Mouse (Mus musculus) cortical plate, adult 2 months (tissue): Measurements from ENCODE around the gene Wnt2b. TPM values are rescaled to one million over a fixed set of nuclear protein-coding genes. Genes with fewer than 3 reads are reported as not detected.

Experiments
- H3K27ac ChIP-seq: fragments of 200-500 bp; 2 replicates; pipeline ENCODE4 v1.5.1; 2012; ENCODE audit warnings: low read length, control low read depth, inconsistent platforms; ENCODE audit not compliant: insufficient read depth
- H3K4me1 ChIP-seq: fragments of 200-500 bp; 2 replicates; pipeline ENCODE4 v1.6.1; 2011; ENCODE audit warnings: low read length; ENCODE audit not compliant: control insufficient read depth, insufficient read depth
- H3K4me3 ChIP-seq: fragments of 200-500 bp; 2 replicates; pipeline ENCODE4 v1.5.1; 2011; ENCODE audit warnings: mild to moderate bottlenecking, low read length, control low read depth; ENCODE audit not compliant: insufficient read depth
- CTCF ChIP-seq: fragments of 200-500 bp; IDR thresholded peaks from 2 replicates; pipeline ENCODE4 v1.5.1; 2011; ENCODE audit warnings: mild to moderate bottlenecking, control low read depth, low read length; ENCODE audit not compliant: insufficient read depth; ENCODE audit errors: extremely low read depth
- POLR2A ChIP-seq: fragments of 200-500 bp; IDR thresholded peaks from 2 replicates; pipeline ENCODE4 v1.6.1; 2011; ENCODE audit warnings: mild to moderate bottlenecking, low read length, control low read depth; ENCODE audit not compliant: insufficient read depth; ENCODE audit errors: extremely low read depth
- polyA plus RNA-seq: library from polyadenylated mRNA; depleted of rRNA; stranded (reverse); fragments of >200 nt; gene quantifications from 2 replicates; pipeline ENCODE4 v1.2.3, GENCODE M21; 2012

The Wnt2b gene
- polyA plus RNA-seq, 1 experiment: 1.0 TPM

GRCm38 (mm10) chr3:104952891-104953670 lies 8.6 kb downstream of the Wnt2b start:
- TF ChIP-seq CTCF (no peak), POLR2A (no peak)

GRCm38 (mm10) chr3:104950926-104951325 lies 10.8 kb downstream of the Wnt2b start:
- H3K4me1 ChIP-seq: no peaks in the 10 kb centered on the region
- TF ChIP-seq CTCF (no peak), POLR2A (no peak)

More at GRCm38 (mm10) chr3:104952891-104953670, 8.6 kb downstream of the Wnt2b start:
- H3K27ac ChIP-seq: no peak overlapping the region
- no peaks in the 10 kb centered on the region for H3K4me1 ChIP-seq
- H3K4me3 ChIP-seq: no peak overlapping the region

GRCm38 (mm10) chr3:104944894-104945293 lies 16.8 kb downstream of the Wnt2b start:
- no peak for TF ChIP-seq CTCF
- TF ChIP-seq POLR2A: no peak
- H3K27ac ChIP-seq: no peak overlapping the region
- no peaks in the 10 kb centered on the region for H3K4me1 ChIP-seq
- H3K4me3 ChIP-seq: no peak overlapping the region

More at GRCm38 (mm10) chr3:104950926-104951325, 10.8 kb downstream of the Wnt2b start:
- H3K27ac ChIP-seq: no peak overlapping the region
- no peak overlapping the region for H3K4me3 ChIP-seq

GRCm38 (mm10) chr3:104943333-104943732 lies 18.4 kb downstream of the Wnt2b start:
- no peak overlapping the region for H3K27ac ChIP-seq
- H3K4me3 ChIP-seq: no peak overlapping the region
- H3K4me1 ChIP-seq: no peaks in the 10 kb centered on the region
- TF ChIP-seq CTCF (no peak), POLR2A (no peak)

GRCm38 (mm10) chr3:104942682-104943081 lies 19.0 kb downstream of the Wnt2b start:
- TF ChIP-seq CTCF (no peak), POLR2A (no peak)
- Histone ChIP-seq H3K4me3 (no peak overlapping the region), H3K27ac (no peak overlapping the region), H3K4me1 (no peaks in the 10 kb centered on the region)

GRCm38 (mm10) chr3:104940691-104941090 lies 21.0 kb downstream of the Wnt2b start:
- Histone ChIP-seq H3K4me3 (no peak overlapping the region), H3K27ac (no peak overlapping the region), H3K4me1 (no peaks in the 10 kb centered on the region)
- TF ChIP-seq POLR2A: no peak
- TF ChIP-seq CTCF: no peak

- TF ChIP-seq CTCF (no peak), POLR2A (no peak)
These were observed 23.4 kb downstream of the Wnt2b start for GRCm38 (mm10) chr3:104938327-104938726.

GRCm38 (mm10) chr3:104937728-104938305 lies 23.9 kb downstream of the Wnt2b start:
- H3K27ac ChIP-seq: no peak overlapping the region

More at GRCm38 (mm10) chr3:104938327-104938726, 23.4 kb downstream of the Wnt2b start:
- Histone ChIP-seq H3K27ac (no peak overlapping the region), H3K4me3 (no peak overlapping the region), H3K4me1 (no peaks in the 10 kb centered on the region)

GRCm38 (mm10) chr3:104929385-104929784 lies 32.3 kb downstream of the Wnt2b start:
- Histone ChIP-seq H3K4me3 (no peak overlapping the region), H3K27ac (no peak overlapping the region), H3K4me1 (no peaks in the 10 kb centered on the region; the same call in 1 of the 2 replicates)
- TF ChIP-seq POLR2A (no peak), CTCF (no peak)

More at GRCm38 (mm10) chr3:104937728-104938305, 23.9 kb downstream of the Wnt2b start:
- Histone ChIP-seq H3K4me1 (no peaks in the 10 kb centered on the region), H3K4me3 (no peak overlapping the region)
- TF ChIP-seq CTCF (no peak), POLR2A (no peak)

GRCm38 (mm10) chr3:104914986-104915385 lies 46.7 kb downstream of the Wnt2b start:
- TF ChIP-seq CTCF (no peak), POLR2A (no peak)
- Histone ChIP-seq H3K4me3 (no peak overlapping the region), H3K4me1 (no peaks in the 10 kb centered on the region), H3K27ac (no peak overlapping the region)
